Mouse (Mus musculus) layer of hippocampus, adult 2 months (tissue): ENCODE measurements around the gene Bhlhe41. TPM values are rescaled to one million over a fixed set of nuclear protein-coding genes. Genes with fewer than 3 reads are reported as not detected.
A peak's percentile ranks its signal among the peaks of the same experiment; 100 is the strongest.

Experiments used
- DNase-seq, 2 experiments: peaks; one replicate each; pipeline ENCODE4 v3.0.0; 2022; ENCODE audit warnings: low spot score in 2 of 2
- H3K27ac ChIP-seq: fragments of 200-600 bp; 2 replicates; pipeline ENCODE4 v1.8.1; 2022
- H3K4me3 ChIP-seq: fragments of 200-600 bp; 2 replicates; pipeline ENCODE4 v1.8.1; 2022; ENCODE audit warnings: mild to moderate bottlenecking
- CTCF ChIP-seq: fragments of 200-600 bp; conservative IDR thresholded peaks from 2 replicates; pipeline ENCODE4 v1.8.1; 2022; ENCODE audit warnings: antibody characterized with exemption, mild to moderate bottlenecking, moderate library complexity
- long read RNA-seq, 2 experiments: library from polyadenylated mRNA; stranded (forward); transcript quantifications; one replicate each; pipeline ENCODE4 v2.0.0; 2021; ENCODE audit warnings: borderline mapping rate in 2 of 2
- total RNA-seq, 2 experiments: library from RNA; stranded (reverse); gene quantifications; 2 replicates each; pipeline ENCODE4 v1.2.3; 2021

Gene Bhlhe41
- 10 to 100 TPM; 45.2 to 47.1 TPM for total RNA-seq
- long read RNA-seq, experiment 1, full-length matches to known transcripts, result 1 of 1 reads
- long read RNA-seq, experiment 1, partial matches to known transcripts, result 0 of 1 reads
- long read RNA-seq, experiment 1, other reads (novel, unspliced or antisense), result 0 of 1 reads
- long read RNA-seq, experiment 2, full-length matches to known transcripts, result 1 of 4 reads
- long read RNA-seq, experiment 2, partial matches to known transcripts, result 0 of 4 reads
- long read RNA-seq, experiment 2, other reads (novel, unspliced or antisense), result 3 of 4 reads

DNA sequence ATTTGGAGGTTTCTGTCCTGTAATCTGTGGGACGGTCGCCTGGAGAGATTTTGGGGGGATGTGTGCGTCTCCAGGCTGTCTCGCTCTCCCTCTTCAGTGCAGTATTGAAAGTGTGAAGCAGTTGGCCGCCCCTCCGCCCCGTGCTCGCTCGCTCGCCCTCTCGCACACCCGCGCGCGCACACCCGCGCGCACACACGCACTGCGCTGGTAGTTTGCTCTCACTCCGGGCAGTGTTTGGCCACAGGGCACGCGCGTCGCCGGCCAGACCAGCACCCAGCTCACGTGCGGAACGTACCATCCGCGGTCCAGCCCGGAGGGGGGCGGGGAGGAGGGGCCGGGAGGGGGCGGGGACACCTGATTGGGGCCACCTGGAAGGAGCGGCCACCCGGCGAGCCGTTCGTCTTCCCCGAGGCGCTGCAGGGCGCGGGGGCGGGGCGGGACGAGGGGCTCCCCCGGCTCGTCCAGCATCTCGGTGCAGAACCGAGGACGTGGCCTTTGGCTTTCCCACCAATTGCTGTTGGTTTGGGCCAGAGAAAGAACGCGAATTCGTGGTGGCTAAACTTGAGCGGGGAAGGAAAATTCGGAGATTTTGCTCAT, at the start of gene Bhlhe41:
Gene Bhlhe41 (minus strand): TSS at position 270 of the 597 bp plus-strand sequence.
- no peak for TF ChIP-seq CTCF
- peak; percentile 57 to 74 for DNase-seq
- Histone ChIP-seq H3K27ac (peak within 1 kb of the TSS; percentile 99), H3K4me3 (peak within 1 kb of the TSS; percentile 84)

DNA sequence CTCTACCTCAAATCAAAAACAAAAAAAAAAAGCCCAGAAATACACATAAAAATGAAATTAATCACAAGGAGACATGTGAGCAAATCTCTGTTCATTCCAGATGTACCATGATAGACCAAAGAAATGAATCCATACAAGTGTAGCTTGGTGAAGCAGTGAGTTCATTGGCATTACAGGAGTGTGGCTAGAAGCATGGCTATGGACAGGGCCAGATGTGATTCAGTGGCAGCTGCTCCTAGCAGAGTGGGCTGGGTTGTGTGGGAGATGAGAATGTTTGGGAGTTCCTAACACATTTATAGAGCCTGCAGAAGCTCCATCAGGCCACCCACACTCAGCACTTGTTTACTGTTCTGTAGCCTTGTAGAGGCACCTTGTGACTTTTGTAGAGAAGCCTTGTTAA, 46.9 kb upstream of the Bhlhe41 start:
- H3K4me3 ChIP-seq, result no peak overlapping the region
- TF ChIP-seq CTCF, result no peak
- H3K27ac ChIP-seq, result no peak overlapping the region
- DNase-seq, result no peak

GRCm38 (mm10) chr6:145910469-145911426, 45.4 kb upstream of the Bhlhe41 start:
- no peak for TF ChIP-seq CTCF
- no peak overlapping the region for H3K4me3 ChIP-seq
- no peak overlapping the region for H3K27ac ChIP-seq
- no peak for DNase-seq

DNA sequence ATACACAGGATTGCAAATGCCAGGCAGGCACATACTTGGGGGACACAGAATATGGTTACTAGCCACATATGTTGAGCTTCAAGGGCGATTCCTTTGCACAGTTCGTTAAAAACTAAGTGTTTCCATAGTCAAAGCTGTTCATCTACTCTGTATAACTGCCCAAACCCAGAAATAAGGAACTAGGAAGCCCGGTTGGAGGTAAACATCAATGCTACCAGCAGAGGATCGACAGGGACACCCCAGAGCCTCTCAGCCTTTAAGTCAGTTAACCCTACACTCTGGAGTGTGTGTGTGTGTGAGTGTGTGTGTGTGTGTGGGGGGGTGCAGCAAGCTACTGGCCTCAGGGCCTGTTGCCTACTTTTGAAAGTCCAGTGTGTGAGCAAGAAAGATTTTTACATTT, 44.6 kb upstream of the Bhlhe41 start:
- Histone ChIP-seq H3K4me3 (no peak overlapping the region), H3K27ac (no peak overlapping the region)
- no peak for TF ChIP-seq CTCF
- DNase-seq, result no peak

GRCm38 (mm10) chr6:145906096-145906890, 40.9 kb upstream of the Bhlhe41 start:
- Histone ChIP-seq H3K4me3 (no peak overlapping the region), H3K27ac (no peak overlapping the region)
- no peak for TF ChIP-seq CTCF
- DNase-seq, result no peak

- DNase-seq, result no peak
- H3K27ac ChIP-seq, result no peak overlapping the region
- no peak overlapping the region for H3K4me3 ChIP-seq
- no peak for TF ChIP-seq CTCF
Measured at GRCm38 (mm10) chr6:145904616-145905015, 39.3 kb upstream of the Bhlhe41 start.

DNA sequence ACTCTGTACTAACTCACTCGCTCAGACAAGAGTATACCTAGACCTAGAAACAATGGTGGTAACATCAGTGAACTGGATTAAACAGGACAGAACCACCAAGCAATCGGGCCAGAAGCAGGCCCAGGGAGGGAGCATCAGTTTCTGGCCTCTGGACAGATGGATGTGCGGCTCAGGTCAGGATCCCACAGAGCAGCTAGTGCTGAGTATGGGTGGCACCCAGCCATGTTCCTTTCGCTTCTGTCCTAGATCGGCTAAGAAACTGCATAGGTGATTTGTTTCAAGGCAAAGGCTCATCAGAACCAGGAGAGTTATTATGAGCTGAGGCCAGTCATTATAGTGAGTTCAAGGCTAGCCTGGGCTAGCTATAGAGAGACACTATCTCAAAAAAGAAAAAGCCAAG, 38.8 kb upstream of the Bhlhe41 start:
- no peak for DNase-seq
- no peak for TF ChIP-seq CTCF
- H3K4me3 ChIP-seq, result no peak overlapping the region
- H3K27ac ChIP-seq, result no peak overlapping the region

DNA sequence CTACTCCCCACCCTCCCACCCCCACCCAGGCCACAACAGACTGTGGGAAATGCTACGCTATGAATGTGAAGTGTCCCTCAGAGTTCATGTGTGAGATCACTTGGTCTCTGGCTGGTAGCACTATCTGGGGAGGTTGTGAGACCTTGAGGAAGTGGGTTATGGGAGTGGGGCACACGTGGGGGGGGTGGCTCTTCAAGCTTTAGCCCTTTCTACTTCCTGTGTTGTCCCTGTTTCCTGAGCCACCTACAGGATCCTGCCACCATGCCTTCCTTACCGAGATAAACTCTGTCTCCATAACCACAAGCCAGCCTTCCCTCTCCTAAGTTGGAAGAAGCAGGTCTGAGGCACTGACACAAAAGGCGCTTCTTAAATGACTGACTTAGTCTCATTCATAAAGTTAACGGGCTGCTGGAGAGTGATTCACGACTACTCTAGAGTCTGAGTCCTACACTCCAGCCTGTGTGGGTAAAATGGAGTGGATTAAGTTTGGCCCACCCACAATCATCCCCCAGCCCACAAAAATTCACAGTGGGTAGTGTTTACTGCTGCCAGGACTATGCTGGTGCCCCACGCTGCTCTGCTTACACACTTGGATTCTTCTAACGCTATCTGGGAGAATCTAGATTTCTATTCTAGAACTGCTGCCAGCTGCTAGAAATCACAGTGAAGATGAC, 29.4 kb upstream of the Bhlhe41 start:
- no peak for TF ChIP-seq CTCF
- DNase-seq, result no peak
- Histone ChIP-seq H3K27ac (no peak overlapping the region), H3K4me3 (no peak overlapping the region)

- H3K4me3 ChIP-seq, result no peak overlapping the region
- H3K27ac ChIP-seq, result no peak overlapping the region
- no peak for TF ChIP-seq CTCF
- DNase-seq, result no peak
Measured at GRCm38 (mm10) chr6:145893366-145894021, 28.1 kb upstream of the Bhlhe41 start.

DNA sequence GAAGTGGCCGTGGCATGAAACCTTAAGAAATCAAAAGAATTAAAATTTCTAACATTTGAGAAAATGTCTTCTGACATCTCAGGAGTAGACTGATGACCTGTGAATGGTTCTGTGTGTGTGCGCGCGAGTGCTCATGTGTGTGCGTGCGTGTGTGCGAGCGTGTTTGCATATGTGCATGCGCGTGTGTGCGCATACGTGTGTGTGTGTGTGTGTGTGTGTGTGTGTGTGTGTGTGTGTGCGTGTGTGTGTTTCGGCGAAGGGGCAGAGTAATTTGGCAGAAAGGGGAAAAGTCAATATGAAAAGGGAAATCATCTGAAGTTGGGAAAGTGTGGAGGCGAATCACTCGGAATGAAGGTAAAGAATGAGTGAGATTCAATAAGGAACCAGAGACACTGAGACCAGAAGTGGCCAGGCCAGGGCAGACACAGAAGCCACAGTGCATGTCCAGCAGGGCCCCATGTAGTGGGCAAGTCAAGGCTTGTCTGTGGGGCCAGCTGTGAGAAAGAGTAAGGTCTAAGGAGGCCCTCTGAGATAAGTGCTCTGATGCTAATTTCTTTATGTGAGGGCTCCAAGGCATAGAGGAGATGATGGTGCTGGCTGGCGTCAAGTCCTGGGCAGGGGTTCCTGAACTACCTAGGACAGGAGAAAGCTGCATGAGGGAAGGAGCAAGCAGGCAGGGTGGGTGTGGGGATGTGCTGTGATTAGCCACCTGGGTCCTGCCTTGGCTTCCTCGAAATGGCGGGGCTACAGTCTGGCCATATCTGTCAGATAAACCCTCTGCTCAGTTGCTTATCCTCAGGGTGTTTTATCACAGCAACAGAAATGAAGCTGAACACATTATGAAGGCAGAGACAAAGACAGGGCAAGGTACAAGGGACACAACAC, 27.3 kb upstream of the Bhlhe41 start:
- DNase-seq, result no peak
- no peak for TF ChIP-seq CTCF
- no peak overlapping the region for H3K4me3 ChIP-seq
- no peak overlapping the region for H3K27ac ChIP-seq

DNA sequence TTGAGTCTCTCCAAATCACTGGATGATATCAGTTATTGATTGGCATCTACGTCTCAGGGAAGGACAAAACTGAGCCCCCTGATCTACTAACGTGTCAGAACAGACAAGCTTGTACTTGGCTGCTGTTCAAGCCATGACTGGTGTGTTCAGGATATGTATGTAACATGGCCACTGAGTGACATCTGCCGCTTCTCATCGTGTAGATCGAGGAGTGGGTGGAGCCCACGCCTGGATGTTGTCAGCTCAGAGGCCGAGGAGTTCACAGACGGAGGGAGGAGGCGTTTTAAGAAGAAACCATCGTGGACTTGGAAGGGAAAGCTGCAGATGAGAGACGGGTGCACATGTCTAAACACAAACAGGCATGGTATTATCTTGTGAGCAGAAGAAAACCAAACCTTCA, 26.6 kb upstream of the Bhlhe41 start:
- no peak for TF ChIP-seq CTCF
- Histone ChIP-seq H3K27ac (no peak overlapping the region), H3K4me3 (no peak overlapping the region)
- peak in 1 of 2 experiments; percentile 26 for DNase-seq
